Mouse (Mus musculus) forelimb bud, embryonic 11.5 days (tissue): Measurements from ENCODE around the gene Ppp1r36.
A peak's percentile ranks its signal among the peaks of the same experiment; 100 is the strongest.
"Not testable (repeated sequence)": the region's sequence is repeated elsewhere in the genome, so short reads cannot be mapped to it uniquely, and the experiment has no call there.

Experiments used
- DNase-seq: peaks from one replicate; pipeline ENCODE4 v3.0.0-alpha.2; 2012; ENCODE audit warnings: low read depth, low spot score

The Ppp1r36 gene

DNA sequence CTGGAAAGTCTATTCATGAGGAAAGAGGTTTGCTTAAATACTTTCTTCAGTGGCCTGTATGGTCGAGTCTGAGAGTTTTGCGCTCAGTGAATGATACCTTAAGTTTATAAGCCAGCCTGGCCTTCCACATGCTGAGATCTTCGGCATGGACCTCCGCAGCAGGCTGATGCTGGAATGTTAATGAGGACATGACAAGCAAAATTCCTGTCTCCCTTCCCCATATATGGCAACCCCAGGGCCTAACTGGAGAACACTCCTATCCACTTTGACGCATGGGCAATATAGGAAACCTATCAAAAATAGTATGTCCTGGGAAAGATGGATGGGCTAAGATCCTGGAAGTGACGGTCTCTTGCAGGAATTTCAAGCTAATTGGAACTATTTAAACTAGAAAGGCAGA, 30.8 kb downstream of the Ppp1r36 start:
- no peak for DNase-seq

DNA sequence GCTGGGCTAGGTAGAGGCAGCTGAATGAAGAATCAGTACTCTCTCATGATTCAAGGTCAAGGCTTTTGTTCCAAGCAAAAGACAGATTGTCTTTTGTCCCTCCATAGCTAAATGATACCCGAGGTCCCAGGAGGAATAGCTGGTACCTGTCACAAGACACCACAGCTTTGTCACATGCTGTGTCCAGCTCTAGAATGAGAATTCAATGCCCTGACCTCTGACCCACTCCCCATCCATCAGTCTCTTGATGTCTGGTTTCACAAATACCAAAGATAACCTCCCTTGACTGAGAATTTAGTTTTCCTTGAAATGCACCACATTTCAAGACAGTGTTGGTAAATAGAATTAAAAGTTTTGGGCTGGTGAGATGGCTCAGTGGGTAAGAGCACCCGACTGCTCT, 34.9 kb downstream of the Ppp1r36 start:
- DNase-seq, result no peak

DNA sequence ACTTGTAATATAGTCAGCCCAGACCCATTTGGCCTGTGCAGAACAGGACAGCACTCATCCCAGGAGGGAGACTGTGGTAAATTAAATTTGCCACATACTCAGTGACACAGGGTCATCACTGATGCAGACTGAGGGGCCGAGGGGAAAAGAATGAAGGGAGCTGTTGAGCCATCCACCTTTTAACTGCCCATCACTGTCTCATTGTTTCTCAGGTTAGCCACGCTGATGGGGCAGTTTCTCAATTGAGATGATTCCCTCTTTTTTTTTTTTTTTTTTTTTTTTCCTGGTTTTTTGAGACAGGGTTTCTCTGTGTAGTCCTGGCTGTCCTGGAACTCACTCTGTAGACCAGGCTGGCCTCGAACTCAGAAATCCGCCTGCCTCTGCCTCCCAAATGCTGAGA, 41.1 kb downstream of the Ppp1r36 start:
- DNase-seq, result not testable (repeated sequence)

GRCm38 (mm10) chr12:76459032-76459431, 41.7 kb downstream of the Ppp1r36 start:
- DNase-seq, result no peak

GRCm38 (mm10) chr12:76463391-76463790, 46.1 kb downstream of the Ppp1r36 start:
- DNase-seq, result no peak

- no peak for DNase-seq
Observed at GRCm38 (mm10) chr12:76464651-76465252, 47.4 kb downstream of the Ppp1r36 start.

DNA sequence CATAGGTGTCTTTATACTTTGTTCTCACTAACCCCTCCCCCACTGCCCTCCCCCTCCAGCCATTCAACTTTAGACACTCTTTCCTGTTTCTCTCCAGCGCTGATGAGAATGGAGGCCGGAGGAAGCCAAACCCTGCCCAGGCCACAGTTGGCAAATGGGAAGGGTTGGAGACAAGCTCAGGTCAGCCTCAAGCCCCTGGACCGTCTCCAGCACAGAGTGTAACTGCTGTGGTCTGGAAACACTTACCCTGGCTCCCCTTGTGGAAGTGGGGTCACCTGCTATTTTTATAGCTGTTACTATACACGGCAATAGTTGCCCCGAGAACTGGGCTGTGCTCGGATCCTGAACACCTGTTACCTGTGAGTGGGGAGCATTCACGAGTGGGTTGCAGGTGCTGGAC, 49.3 kb downstream of the Ppp1r36 start:
- DNase-seq, result no peak

DNA sequence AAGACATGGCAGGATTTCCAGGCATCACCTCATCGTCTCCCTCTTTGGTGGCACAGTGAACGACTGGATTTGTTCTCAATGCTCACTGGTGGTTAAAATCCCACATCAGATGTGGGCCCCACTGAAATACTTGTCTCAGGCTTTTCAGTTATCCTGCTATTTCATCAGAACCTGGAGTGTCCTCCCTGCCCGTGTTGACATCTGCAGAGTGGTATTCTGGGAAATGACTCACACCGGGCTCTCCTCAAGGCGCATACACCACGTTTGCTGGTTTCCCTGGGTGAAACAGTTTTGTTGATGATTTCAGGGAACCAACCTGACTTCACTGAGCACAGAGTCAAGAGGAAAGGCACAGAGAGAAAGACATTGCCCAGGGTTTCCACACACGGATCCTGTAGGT, 49.9 kb downstream of the Ppp1r36 start:
- DNase-seq, result no peak

DNA sequence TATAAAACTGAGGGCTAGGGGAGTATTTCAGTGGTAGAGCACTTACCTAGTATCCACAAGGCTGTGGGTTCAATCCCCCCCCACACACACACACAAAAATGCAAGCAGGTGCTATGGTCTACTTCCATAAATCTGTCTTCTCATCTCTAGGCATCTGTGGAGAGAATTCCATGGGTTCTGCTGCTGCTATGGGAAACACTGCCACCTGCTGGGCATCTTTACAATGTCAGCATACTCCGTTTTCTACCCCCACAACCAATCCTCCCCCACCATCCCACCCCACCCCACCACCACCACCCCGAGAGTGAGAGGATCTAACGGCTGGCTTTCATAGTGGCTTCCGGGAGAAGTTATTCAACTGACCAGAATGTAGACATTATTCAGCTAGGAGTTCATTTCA, 54.7 kb downstream of the Ppp1r36 start:
- DNase-seq, result peak; percentile 86

- DNase-seq, result no peak
Observed at GRCm38 (mm10) chr12:76473562-76474245, 56.4 kb downstream of the Ppp1r36 start.

- no peak for DNase-seq
Observed at GRCm38 (mm10) chr12:76474246-76474583, 56.9 kb downstream of the Ppp1r36 start.

- no peak for DNase-seq
Observed at GRCm38 (mm10) chr12:76474802-76475201, 57.5 kb downstream of the Ppp1r36 start.

DNA sequence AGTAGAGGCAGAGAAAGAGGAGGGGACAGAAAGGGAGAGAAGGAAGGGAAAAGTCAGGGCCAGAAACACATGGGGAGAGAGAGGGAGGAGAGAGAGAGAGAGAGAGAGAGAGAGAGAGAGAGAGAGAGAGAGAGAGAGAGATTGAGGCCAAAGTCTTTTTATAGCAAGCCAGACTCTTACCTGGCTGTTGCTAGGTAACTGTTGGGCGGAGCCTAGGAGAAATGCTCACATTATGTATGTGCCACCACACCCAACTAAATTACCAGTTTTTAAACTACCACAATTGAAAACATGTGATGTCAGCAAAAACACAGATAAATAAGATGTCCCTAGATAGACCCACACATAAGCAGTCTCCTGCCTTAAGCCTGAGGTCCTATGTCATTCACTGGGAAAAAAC, 58.8 kb downstream of the Ppp1r36 start:
- DNase-seq, result no peak

GRCm38 (mm10) chr12:76478309-76479023, 61.1 kb downstream of the Ppp1r36 start:
- no peak for DNase-seq

DNA sequence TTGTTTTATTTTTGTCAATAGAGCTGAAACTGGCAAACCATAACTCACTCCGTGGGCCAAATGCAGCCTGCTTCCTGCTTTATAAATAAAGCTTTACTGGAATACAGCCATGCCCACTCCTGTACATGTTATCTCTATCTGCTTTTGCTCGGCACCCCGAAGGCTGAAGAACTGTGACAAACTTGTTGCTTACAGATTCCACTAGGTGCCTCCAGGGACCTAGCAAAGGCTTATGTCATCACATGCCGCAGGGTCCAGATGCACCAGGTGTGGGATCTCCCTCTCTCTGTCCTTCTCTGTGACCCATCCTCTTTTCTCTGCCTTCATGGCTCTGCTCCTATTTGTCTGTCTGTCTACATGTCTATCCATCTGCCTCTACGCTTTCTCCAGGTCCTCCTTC, 61.8 kb downstream of the Ppp1r36 start:
- no peak for DNase-seq

DNA sequence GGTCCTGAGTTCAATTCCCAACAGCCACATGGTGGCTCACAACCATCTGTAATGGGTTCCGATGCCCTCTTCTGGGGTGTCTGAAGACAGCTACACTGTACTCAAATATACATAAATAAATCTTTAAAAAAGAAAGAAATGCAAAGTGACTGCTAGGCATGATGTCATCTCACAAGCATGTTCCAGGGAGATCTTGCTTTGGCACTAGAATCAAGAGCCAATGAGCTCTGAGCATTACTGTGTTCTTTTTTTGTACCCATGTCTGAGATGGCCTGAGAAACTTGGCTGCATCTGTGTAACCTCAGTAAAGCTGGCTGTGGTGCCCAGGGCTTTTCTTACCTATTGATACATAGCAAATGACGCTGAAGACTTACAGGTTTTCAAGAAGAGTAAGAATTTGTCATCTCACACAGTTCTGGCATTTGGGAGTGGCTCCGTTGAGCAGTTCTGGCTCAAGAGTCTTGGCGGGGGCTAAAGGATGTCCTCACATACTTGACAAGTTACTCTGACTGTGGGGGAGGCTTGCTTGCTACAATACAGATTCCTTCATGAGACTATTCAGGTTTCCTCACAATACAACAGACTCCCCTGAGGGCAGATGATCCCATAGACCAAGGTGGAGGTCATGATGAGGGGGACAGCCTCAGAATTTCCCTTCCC, 62.6 kb downstream of the Ppp1r36 start:
- no peak for DNase-seq

DNA sequence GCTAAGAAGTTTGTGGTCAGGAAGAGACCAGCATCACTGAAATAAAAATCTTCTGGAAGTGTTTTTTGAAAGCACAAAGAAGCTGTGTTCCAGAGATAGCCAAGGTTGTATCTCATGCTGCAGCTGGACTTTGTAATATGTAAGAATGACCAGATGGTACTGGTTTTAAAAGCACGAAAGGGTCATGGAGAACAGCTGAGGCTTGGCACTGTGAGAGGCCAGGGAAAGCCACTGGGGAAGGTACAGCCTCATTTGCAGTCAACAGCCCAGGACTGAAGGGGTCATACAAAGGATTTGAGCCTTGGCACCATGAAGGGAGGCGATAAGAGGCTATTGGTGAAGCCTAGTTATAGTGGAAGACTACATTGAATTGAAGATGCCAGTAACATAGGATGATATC, 65.1 kb downstream of the Ppp1r36 start:
- no peak for DNase-seq

DNA sequence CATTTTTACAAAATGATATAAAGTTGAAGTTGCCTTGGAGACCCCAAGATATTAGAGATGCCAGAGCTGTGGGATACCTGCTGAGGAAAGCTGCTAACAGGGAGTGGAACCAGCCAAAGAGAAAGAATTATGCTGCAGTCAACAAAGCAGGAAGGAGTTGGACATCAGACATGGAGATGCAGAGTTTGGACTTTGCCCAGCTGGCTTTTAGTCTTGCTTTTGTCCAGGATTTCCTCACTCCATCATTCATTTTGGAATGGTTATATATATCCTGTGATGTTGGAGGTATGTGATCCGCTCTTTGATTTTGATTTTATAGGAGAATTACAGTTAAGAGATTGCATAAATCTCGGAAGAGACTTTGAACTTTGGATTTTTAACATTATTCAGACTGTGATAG, 65.6 kb downstream of the Ppp1r36 start:
- DNase-seq, result no peak

DNA sequence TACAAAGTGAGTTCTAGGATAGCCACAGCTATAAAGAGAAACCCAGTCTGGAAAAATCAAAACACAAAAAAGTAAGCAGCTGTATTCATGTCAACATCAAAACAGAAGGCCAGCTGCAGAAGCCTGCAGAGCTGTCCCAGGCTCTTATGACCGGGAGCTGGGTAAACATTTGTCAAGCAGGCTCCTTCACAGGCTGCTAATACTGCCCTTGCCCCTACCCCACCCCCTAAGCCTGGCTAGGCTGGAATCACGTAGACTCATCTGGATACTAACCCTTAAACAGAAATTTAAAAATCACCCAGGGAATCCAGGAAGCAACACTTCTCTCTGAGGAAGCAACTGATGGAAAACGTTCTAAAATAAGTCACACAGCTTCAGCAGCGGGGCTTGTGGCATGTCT, 67.5 kb downstream of the Ppp1r36 start:
- no peak for DNase-seq

DNA sequence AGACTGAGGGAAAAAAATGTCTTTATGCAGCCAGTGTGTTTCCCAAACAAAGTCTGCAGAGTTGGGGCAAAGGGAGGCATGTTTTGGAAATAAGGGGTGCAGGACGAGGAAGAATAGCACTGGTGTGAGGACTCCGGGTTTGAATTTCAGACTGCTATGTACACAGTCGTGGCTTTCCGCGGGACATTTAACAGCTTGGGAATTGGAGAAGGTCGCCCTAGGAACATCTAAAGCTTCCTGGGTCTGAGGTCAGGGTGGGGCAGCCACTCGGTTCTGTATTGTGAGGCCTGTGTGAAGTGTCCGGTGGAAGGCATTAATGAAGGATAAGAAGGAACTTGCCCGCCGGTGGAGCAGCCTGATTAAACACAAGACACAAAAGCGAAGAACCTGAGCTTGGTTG, 68.0 kb downstream of the Ppp1r36 start:
- DNase-seq, result no peak

- DNase-seq, result no peak
Observed at GRCm38 (mm10) chr12:76486943-76487342, 69.6 kb downstream of the Ppp1r36 start.
